13 mouse cellular contexts compared by ENCODE assay signal in genomic region chr11:85577816-85578645, GRCm38 (mm10).
DNase-seq lines count a peak whose midpoint lies in the region; ATAC-seq and TF ChIP-seq lines count a peak whose summit lies in the region.
"Had no signal": no experiment of that assay in that cellular context is flagged by ENCODE, and none has a peak within 500 bp of the region (broad histone marks: within the 10 kb centered on the region; RNA-seq: fewer than 3 reads in every experiment).

No protein-coding gene starts in this region.

- H3K9me3 ChIP-seq in forebrain, postnatal 0 days (ENCODE audit: low read length), result no peaks in the 10 kb centered on the region
- H3K9me3 ChIP-seq in forebrain, embryonic 15.5 days, result no peaks in the 10 kb centered on the region
- no peaks in the 10 kb centered on the region for H3K9me3 ChIP-seq in neural tube, embryonic 11.5 days (ENCODE audit: control insufficient read depth, low read length)
- H3K9me3 ChIP-seq in intestine, embryonic 16.5 days (ENCODE audit: control insufficient read depth, low read length), result no peaks in the 10 kb centered on the region
- H3K9me3 ChIP-seq: limb, embryonic 15.5 days; neural tube, embryonic 12.5 days had no signal

- H3K27ac ChIP-seq in forebrain, postnatal 0 days (ENCODE audit: low read depth, low read length), result no peak overlapping the region
- no peak overlapping the region for H3K27ac ChIP-seq in forebrain, embryonic 15.5 days (replicated peaks)
- no peak overlapping the region for H3K27ac ChIP-seq in neural tube, embryonic 11.5 days (ENCODE audit: low read depth, low read length)
- peak overlapping the region; percentile 14; the same call in 1 of the 2 replicates for H3K27ac ChIP-seq in intestine, embryonic 16.5 days (ENCODE audit: low read length)
- H3K27ac ChIP-seq: limb, embryonic 15.5 days; neural tube, embryonic 12.5 days had no signal

- TF ChIP-seq CTCF in forebrain, postnatal 0 days (IDR thresholded peaks at IDR 0.05; ENCODE audit: low read depth), result no peak

- 45% methylated on average over 15 of the region's 15 CpGs for WGBS in forebrain, postnatal 0 days
- 47% methylated on average over 15 of the region's 15 CpGs for WGBS in forebrain, embryonic 15.5 days
- 64% methylated on average over 15 of the region's 15 CpGs for WGBS in neural tube, embryonic 11.5 days
- 44% methylated on average over 15 of the region's 15 CpGs for WGBS in intestine, embryonic 16.5 days

- H3K27me3 ChIP-seq in forebrain, postnatal 0 days (ENCODE audit: insufficient read depth, low read length), result no peaks in the 10 kb centered on the region
- no peaks in the 10 kb centered on the region for H3K27me3 ChIP-seq in forebrain, embryonic 15.5 days
- H3K27me3 ChIP-seq in neural tube, embryonic 11.5 days (ENCODE audit: control insufficient read depth, insufficient read depth, low read length), result no peaks in the 10 kb centered on the region
- H3K27me3 ChIP-seq in intestine, embryonic 16.5 days (replicated peaks; ENCODE audit: control insufficient read depth, insufficient read depth, low read length), result no peaks in the 10 kb centered on the region
- H3K27me3 ChIP-seq: limb, embryonic 15.5 days; neural tube, embryonic 12.5 days had no signal

- no peaks in the 10 kb centered on the region for H3K4me1 ChIP-seq in forebrain, postnatal 0 days (ENCODE audit: insufficient read depth)
- no peaks in the 10 kb centered on the region for H3K4me1 ChIP-seq in forebrain, embryonic 15.5 days
- peaks cover 4% of the 10 kb centered on the region; the same call in 1 of the 2 replicates for H3K4me1 ChIP-seq in neural tube, embryonic 11.5 days (ENCODE audit: control insufficient read depth, insufficient read depth, low read length)
- peaks cover 9% of the 10 kb centered on the region; the same call in 1 of the 2 replicates for H3K4me1 ChIP-seq in intestine, embryonic 16.5 days (ENCODE audit: control insufficient read depth, insufficient read depth, low read length)
- H3K4me1 ChIP-seq: limb, embryonic 15.5 days had no signal

- H3K36me3 ChIP-seq in forebrain, postnatal 0 days (ENCODE audit: insufficient read depth), result no peaks in the 10 kb centered on the region
- H3K36me3 ChIP-seq in forebrain, embryonic 15.5 days, result no peaks in the 10 kb centered on the region
- no peaks in the 10 kb centered on the region for H3K36me3 ChIP-seq in neural tube, embryonic 11.5 days (ENCODE audit: control insufficient read depth, insufficient read depth, low read length)
- no peaks in the 10 kb centered on the region for H3K36me3 ChIP-seq in intestine, embryonic 16.5 days (ENCODE audit: control insufficient read depth, insufficient read depth, low read length)
- H3K36me3 ChIP-seq: limb, embryonic 15.5 days; neural tube, embryonic 12.5 days had no signal

- H3K4me2 ChIP-seq in forebrain, postnatal 0 days (ENCODE audit: low read depth), result no peak overlapping the region
- H3K4me2 ChIP-seq in forebrain, embryonic 15.5 days (replicated peaks), result no peak overlapping the region
- no peak overlapping the region for H3K4me2 ChIP-seq in neural tube, embryonic 11.5 days (ENCODE audit: low read depth)
- no peak overlapping the region for H3K4me2 ChIP-seq in intestine, embryonic 16.5 days (ENCODE audit: low read depth, low read length)
- H3K4me2 ChIP-seq: limb, embryonic 15.5 days; neural tube, embryonic 12.5 days had no signal

- peak; percentile 18 for DNase-seq in forebrain, postnatal 0 days
- peak; percentile 15 for DNase-seq in neural tube, embryonic 11.5 days (ENCODE audit: low spot score)
- no peak for DNase-seq in neural tube, embryonic 10.5 days (ENCODE audit: extremely low spot score, low spot score)
- peak; percentile 26 for DNase-seq in retina, embryonic 14.5 days (ENCODE audit: low spot score)
- DNase-seq in adrenal gland, adult 8-10 months, result no peak
- no peak for DNase-seq in T-cell, adult 2 months (ENCODE audit: low spot score)
- DNase-seq: B cell, adult 2 months; cerebellum, adult 9-10 months; kidney, postnatal 36 days had no signal

- no peak overlapping the region for H3K9ac ChIP-seq in forebrain, postnatal 0 days
- H3K9ac ChIP-seq in forebrain, embryonic 15.5 days (replicated peaks), result no peak overlapping the region
- H3K9ac ChIP-seq in neural tube, embryonic 11.5 days (ENCODE audit: low read length), result no peak overlapping the region
- H3K9ac ChIP-seq in intestine, embryonic 16.5 days (ENCODE audit: low read depth, low read length), result no peak overlapping the region
- H3K9ac ChIP-seq: limb, embryonic 15.5 days; neural tube, embryonic 12.5 days had no signal

- no peak overlapping the region for H3K4me3 ChIP-seq in forebrain, postnatal 0 days (ENCODE audit: low read depth, low read length)
- no peak overlapping the region for H3K4me3 ChIP-seq in forebrain, embryonic 15.5 days
- no peak overlapping the region for H3K4me3 ChIP-seq in neural tube, embryonic 11.5 days (ENCODE audit: low read depth, low read length)
- no peak overlapping the region for H3K4me3 ChIP-seq in intestine, embryonic 16.5 days (ENCODE audit: low read length)
- H3K4me3 ChIP-seq: limb, embryonic 15.5 days; neural tube, embryonic 12.5 days had no signal

- no peak for ATAC-seq in forebrain, postnatal 0 days
- ATAC-seq in forebrain, embryonic 15.5 days (replicated peaks), result no peak
- no peak for ATAC-seq in neural tube, embryonic 11.5 days (ENCODE audit: insufficient read depth, low FRiP score, low TSS enrichment)
- ATAC-seq in intestine, embryonic 16.5 days, result no peak; the same call in 1 of the 2 replicates

Comparison
In these comparisons a context has a peak if more than half of its experiments do, and no peak if none do; other contexts are left out.
1. DNase-seq: peak in forebrain, postnatal 0 days (single experiment), neural tube, embryonic 11.5 days (single experiment) and retina, embryonic 14.5 days (single experiment); none in neural tube, embryonic 10.5 days (single experiment), adrenal gland, adult 8-10 months (single experiment) and T-cell, adult 2 months (single experiment).